Mouse (Mus musculus) C2C12 (cell line): ENCODE measurements around the gene Efnb3.

Experiments used
- CEBPB ChIP-seq: IDR thresholded peaks from one replicate; pipeline ENCODE4 v1.6.1; 2011; ENCODE audit warnings: low read depth, mild to moderate bottlenecking, control low read depth, moderate library complexity
- CTCF ChIP-seq: IDR thresholded peaks from one replicate; pipeline ENCODE4 v1.5.1; 2011; ENCODE audit not compliant: control insufficient read depth, insufficient read depth, insufficient read length
- MAX ChIP-seq: IDR thresholded peaks from one replicate; pipeline ENCODE4 v1.6.1; 2011; ENCODE audit warnings: mild to moderate bottlenecking, control low read depth
- MYOD1 ChIP-seq: IDR thresholded peaks from one replicate; pipeline ENCODE4 v1.6.1; 2011; ENCODE audit warnings: low read depth; ENCODE audit not compliant: control insufficient read depth, insufficient read length

DNA sequence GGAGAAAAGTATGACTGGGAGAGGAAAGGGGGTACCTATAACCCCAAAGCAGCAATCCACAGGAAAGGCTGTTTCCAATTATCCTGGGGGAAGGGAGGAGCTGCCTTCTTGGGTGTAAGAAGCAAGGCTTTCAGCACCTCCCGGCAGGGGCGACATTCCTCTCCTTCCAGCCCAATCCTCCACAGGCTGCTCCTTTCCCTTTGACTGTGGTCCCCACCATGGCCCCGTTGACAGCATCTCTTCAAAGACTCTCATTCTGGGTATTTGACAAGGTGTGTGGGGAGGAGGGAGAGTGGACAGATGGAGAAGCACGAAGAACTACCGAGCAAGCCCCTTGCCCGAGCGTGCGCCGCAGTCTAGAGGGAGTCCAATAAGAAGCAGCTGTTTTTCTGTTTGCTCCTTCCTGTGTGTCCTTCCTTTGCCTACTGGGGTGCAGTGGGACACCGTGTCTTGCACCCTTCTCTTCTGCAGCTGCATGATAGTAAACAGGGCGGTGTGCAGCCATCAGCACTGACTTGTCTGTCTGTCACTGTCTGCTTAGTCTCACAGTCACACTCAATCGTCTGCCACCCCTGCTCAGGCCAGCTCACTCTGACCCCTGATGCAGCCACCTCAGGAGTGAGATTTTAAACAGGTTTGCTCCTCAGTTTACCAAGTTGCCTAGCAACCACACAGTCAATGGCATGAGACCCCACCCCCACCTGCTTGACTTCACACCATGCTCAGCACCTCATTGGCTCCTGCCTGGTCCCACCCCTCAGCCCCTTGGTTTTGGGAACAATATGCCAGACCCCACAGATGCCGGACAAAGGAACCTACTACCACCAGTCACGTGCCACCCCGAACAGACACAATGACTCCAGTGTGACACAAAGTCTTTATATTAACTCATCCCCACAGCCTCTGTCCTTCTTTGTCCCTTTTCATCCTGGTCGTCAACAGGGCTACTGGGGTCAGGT, 1.2 kb upstream of the Efnb3 start:
- no peak for TF ChIP-seq CTCF
- TF ChIP-seq CEBPB: no peak
- no peak for TF ChIP-seq MAX
- TF ChIP-seq MYOD1: no peak
